Mouse (Mus musculus): Measurements from ENCODE around the gene Cemip2.
A peak's percentile ranks its signal among the peaks of the same experiment; 100 is the strongest.

The Cemip2 gene

GRCm38 (mm10) chr19:21868471-21868870 is 90.3 kb downstream of the Cemip2 start:
- DNase-seq = no peak

GRCm38 (mm10) chr19:21882110-21882940 is 104.2 kb downstream of the Cemip2 start:
- peak; percentile 20 for DNase-seq

- no peak for DNase-seq
These were observed 104.9 kb downstream of the Cemip2 start for GRCm38 (mm10) chr19:21883053-21883452.

- no peak for DNase-seq
These were observed 105.8 kb downstream of the Cemip2 start for GRCm38 (mm10) chr19:21883922-21884321.

GRCm38 (mm10) chr19:21884385-21884784 is 106.2 kb downstream of the Cemip2 start:
- DNase-seq = no peak

GRCm38 (mm10) chr19:21886166-21886657 is 108.1 kb downstream of the Cemip2 start:
- no peak for DNase-seq

GRCm38 (mm10) chr19:21890699-21891098 is 112.6 kb downstream of the Cemip2 start:
- DNase-seq = no peak

- DNase-seq = no peak
These were observed 116.7 kb downstream of the Cemip2 start for GRCm38 (mm10) chr19:21894792-21895191.

- DNase-seq = no peak
These were observed 117.4 kb downstream of the Cemip2 start for GRCm38 (mm10) chr19:21895540-21895939.

- DNase-seq = no peak
These were observed 119.1 kb downstream of the Cemip2 start for GRCm38 (mm10) chr19:21897122-21897827.

- no peak for DNase-seq
These were observed 120.1 kb downstream of the Cemip2 start for GRCm38 (mm10) chr19:21898015-21898939.

Data from embryo, embryonic 11 days (tissue).